Mouse (Mus musculus): Measurements from ENCODE around the gene Atp1a4. TPM values are rescaled to one million over a fixed set of nuclear protein-coding genes. Genes with fewer than 3 reads are reported as not detected.
A peak's percentile ranks its signal among the peaks of the same experiment; 100 is the strongest.
"Not testable (repeated sequence)": the region's sequence is repeated elsewhere in the genome, so short reads cannot be mapped to it uniquely, and the experiment has no call there.

The Atp1a4 gene
- polyA plus RNA-seq, 1 experiment from 2014 or later = not detected

DNA sequence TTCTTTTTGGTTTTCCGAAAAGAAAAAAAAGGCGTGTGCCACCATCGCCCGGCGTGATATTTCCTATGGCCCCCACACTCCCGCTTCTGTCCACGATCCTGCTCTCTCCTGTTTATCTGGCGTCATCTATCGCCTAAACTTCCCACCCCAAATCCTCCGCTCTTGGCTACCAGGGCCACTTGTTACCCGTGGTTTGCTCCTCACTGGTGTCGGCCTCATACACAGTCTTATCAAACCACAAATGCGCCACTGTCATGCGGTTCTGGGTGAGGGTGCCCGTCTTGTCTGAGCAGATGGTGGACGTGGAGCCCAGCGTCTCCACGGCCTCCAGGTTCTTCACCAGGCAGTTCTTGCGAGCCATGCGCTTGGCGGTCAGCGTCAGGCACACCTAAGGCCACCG, 13.6 kb downstream of the Atp1a4 start:
- not testable (repeated sequence) for H3K4me3 ChIP-seq (ENCODE audit: low read depth, low read length); H3K9me3 ChIP-seq (ENCODE audit: control insufficient read depth, low read length); H3K9ac ChIP-seq (ENCODE audit: low read length); H3K36me3 ChIP-seq (ENCODE audit: control insufficient read depth, insufficient read depth, low read length); ATAC-seq (replicated peaks; ENCODE audit: low FRiP score, low TSS enrichment, low read depth); DNase-seq (ENCODE audit: low spot score); H3K4me1 ChIP-seq (replicated peaks; ENCODE audit: control insufficient read depth, insufficient read depth, low read length); H3K27ac ChIP-seq (ENCODE audit: low read depth)
- Histone ChIP-seq H3K27me3 (replicated peaks; ENCODE audit: control insufficient read depth, insufficient read depth, low read length) (peaks cover 26% of the 10 kb centered on the region), H3K4me2 (ENCODE audit: low read length) (peak overlapping the region; percentile 15; the same call in 1 of the 2 replicates)
- 37% methylated on average over 23 of the region's 23 CpGs for WGBS

DNA sequence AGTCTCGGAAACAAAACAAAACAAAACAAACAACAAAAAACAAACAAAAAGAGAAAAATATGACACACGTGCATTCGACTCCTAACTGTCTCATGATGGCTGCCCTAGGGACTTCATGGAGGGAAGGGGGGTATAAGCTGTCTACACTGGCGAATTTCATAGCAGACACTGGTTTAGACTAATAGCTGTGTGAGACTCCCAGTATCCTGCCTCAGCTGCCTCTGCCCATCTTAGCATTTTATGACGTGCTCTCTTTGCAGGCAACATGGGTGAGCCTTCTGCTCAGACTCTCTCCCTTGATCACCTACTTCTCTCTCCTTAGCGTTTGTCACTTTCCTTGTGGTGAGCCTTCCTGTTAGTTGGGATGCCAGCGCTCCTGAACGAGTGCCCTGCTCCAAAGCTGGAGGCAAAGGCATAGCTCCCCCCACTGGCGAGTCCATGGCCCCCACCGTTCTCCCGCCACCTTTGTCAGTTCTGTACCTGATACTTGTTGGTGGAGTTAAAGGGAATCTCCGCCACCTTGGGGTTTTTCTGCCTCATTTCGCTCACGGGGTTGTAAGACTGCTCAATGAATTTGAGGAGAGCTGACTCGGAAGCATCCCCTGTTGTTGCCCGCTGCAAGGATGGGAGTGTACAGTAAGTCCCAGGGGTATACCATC, 14.5 kb downstream of the Atp1a4 start:
- Histone ChIP-seq H3K4me1 (replicated peaks; ENCODE audit: control insufficient read depth, insufficient read depth, low read length) (no peaks in the 10 kb centered on the region), H3K9me3 (ENCODE audit: control insufficient read depth, low read length) (no peaks in the 10 kb centered on the region), H3K27ac (ENCODE audit: low read depth) (no peak overlapping the region), H3K9ac (ENCODE audit: low read length) (no peak overlapping the region), H3K36me3 (ENCODE audit: control insufficient read depth, insufficient read depth, low read length) (no peaks in the 10 kb centered on the region), H3K4me3 (ENCODE audit: low read depth, low read length) (no peak overlapping the region), H3K4me2 (ENCODE audit: low read length) (no peak overlapping the region), H3K27me3 (replicated peaks; ENCODE audit: control insufficient read depth, insufficient read depth, low read length) (peaks cover 26% of the 10 kb centered on the region)
- 28% methylated on average over 16 of the region's 16 CpGs for WGBS
- ATAC-seq (replicated peaks; ENCODE audit: low FRiP score, low TSS enrichment, low read depth) (no peak), DNase-seq (ENCODE audit: low spot score) (no peak)

DNA sequence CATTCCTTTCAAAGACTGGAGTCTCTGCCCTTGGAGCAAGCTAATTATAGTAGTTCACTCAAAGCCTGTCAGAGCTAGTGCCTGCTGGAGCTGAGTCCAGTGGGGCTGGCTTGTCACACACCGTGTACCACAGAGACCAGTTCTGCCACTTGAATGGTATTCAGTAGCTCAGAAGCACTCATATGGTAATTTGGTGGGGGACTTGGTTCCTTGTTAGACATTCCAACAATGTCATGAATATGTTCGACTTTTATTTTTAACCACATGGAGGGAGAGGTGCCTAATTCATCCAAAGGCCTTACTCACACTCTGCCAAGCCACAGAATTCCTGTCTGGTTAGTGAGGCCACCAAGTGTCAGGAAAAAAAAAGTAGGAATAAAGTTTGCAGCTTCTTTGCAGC, 15.8 kb downstream of the Atp1a4 start:
- H3K9ac ChIP-seq (ENCODE audit: low read length) = no peak overlapping the region
- no peak for ATAC-seq (replicated peaks; ENCODE audit: low FRiP score, low TSS enrichment, low read depth)
- WGBS = 68% methylated on average over 2 of the region's 2 CpGs
- no peak overlapping the region for H3K27ac ChIP-seq (ENCODE audit: low read depth)
- no peak overlapping the region for H3K4me3 ChIP-seq (ENCODE audit: low read depth, low read length)
- H3K27me3 ChIP-seq (replicated peaks; ENCODE audit: control insufficient read depth, insufficient read depth, low read length) = peaks cover 26% of the 10 kb centered on the region
- H3K36me3 ChIP-seq (ENCODE audit: control insufficient read depth, insufficient read depth, low read length) = no peaks in the 10 kb centered on the region
- no peaks in the 10 kb centered on the region for H3K4me1 ChIP-seq (replicated peaks; ENCODE audit: control insufficient read depth, insufficient read depth, low read length)
- no peak for DNase-seq (ENCODE audit: low spot score)
- no peak overlapping the region for H3K4me2 ChIP-seq (ENCODE audit: low read length)
- H3K9me3 ChIP-seq (ENCODE audit: control insufficient read depth, low read length) = no peaks in the 10 kb centered on the region

DNA sequence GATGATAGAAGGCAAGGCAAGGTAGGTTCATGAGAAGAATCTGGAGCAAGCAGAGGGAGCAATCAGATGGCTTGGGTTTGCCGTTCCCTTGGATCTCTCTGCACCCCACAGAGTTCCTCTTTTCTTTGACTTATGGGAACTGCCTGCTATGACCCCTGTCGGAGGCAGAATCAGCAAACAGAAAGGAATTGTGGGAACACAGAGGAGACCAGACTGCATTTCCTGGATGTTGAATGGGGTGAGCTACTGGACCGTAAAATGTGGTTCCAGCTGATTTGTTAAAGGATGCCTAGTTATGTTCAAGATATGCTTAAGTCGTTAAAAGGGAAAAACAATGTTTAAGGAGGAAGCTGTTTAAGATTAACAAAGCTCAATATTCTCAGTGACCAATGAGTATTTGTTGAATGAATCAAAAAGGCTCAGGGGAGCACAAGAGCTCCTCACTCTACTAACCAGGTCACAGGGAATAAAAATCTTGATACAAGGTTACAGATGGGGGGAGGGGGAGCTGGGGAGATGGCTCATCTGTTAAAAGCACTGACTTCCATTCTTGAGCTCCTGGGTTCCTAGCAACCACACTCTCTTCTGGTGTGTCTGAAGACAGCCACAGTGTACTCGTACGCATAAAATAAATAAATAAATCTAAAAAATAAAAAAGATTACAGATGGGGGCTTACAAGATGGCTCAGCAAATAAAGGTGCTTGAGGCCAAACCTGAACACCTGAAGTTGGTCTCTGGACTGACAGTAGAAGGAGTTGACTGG, 17.1 kb downstream of the Atp1a4 start:
- no peaks in the 10 kb centered on the region for H3K9me3 ChIP-seq (ENCODE audit: control insufficient read depth, low read length)
- H3K4me3 ChIP-seq (ENCODE audit: low read depth, low read length) = no peak overlapping the region
- DNase-seq (ENCODE audit: low spot score) (no peak), ATAC-seq (replicated peaks; ENCODE audit: low FRiP score, low TSS enrichment, low read depth) (no peak)
- H3K36me3 ChIP-seq (ENCODE audit: control insufficient read depth, insufficient read depth, low read length) = no peaks in the 10 kb centered on the region
- 65% methylated on average over 6 of the region's 6 CpGs for WGBS
- no peak overlapping the region for H3K9ac ChIP-seq (ENCODE audit: low read length)
- peaks cover 26% of the 10 kb centered on the region for H3K27me3 ChIP-seq (replicated peaks; ENCODE audit: control insufficient read depth, insufficient read depth, low read length)
- H3K4me1 ChIP-seq (replicated peaks; ENCODE audit: control insufficient read depth, insufficient read depth, low read length) = no peaks in the 10 kb centered on the region
- H3K27ac ChIP-seq (ENCODE audit: low read depth) = no peak overlapping the region
- no peak overlapping the region for H3K4me2 ChIP-seq (ENCODE audit: low read length)

DNA sequence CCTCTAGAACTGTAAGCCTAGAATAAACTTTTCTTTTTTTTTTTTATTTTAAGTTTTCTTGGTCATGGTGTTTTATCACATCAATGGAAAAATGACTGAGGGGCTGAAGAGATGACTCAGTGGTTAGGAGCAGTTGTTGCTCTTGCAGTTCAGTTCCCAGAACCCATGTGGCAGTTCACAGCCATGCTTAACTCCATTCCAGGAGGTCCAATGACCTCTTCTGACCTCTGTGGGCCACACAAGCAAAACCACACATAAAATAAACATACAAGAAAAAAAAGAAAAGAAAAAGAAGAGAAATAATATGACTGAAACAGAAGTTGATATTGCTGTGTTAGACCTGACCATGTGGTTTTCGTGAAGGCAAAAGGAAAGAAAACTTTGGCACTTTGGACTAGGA, 29.0 kb downstream of the Atp1a4 start:
- Histone ChIP-seq H3K27me3 (replicated peaks; ENCODE audit: control insufficient read depth, insufficient read depth, low read length) (no peaks in the 10 kb centered on the region), H3K9me3 (ENCODE audit: control insufficient read depth, low read length) (no peaks in the 10 kb centered on the region), H3K27ac (ENCODE audit: low read depth) (no peak overlapping the region), H3K36me3 (ENCODE audit: control insufficient read depth, insufficient read depth, low read length) (no peaks in the 10 kb centered on the region), H3K4me1 (replicated peaks; ENCODE audit: control insufficient read depth, insufficient read depth, low read length) (no peaks in the 10 kb centered on the region), H3K9ac (ENCODE audit: low read length) (no peak overlapping the region), H3K4me2 (ENCODE audit: low read length) (no peak overlapping the region), H3K4me3 (ENCODE audit: low read depth, low read length) (no peak overlapping the region)
- WGBS = 77% methylated on average over 1 of the region's 1 CpGs
- DNase-seq (ENCODE audit: low spot score) (no peak), ATAC-seq (replicated peaks; ENCODE audit: low FRiP score, low TSS enrichment, low read depth) (no peak)

DNA sequence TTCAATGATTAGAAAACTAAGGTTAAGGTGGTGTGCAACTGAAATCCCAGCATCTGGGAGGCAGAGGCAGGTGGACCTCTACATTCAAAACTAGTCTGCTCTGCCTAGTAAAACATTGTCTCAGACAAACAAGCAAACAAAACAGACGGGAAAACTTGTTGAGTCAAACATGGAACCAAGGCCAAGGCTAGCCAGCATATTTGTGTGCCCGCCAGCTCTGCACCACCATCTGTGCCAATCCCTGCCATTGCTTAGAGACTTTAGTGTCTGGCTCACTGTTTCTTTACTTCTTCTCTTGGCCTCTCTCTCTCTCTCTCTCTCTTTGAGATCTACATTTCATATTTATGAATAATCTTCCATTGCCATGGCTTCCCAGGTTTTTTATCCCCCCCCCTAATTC, 30.0 kb downstream of the Atp1a4 start:
- Histone ChIP-seq H3K9ac (ENCODE audit: low read length) (no peak overlapping the region), H3K9me3 (ENCODE audit: control insufficient read depth, low read length) (no peaks in the 10 kb centered on the region), H3K4me1 (replicated peaks; ENCODE audit: control insufficient read depth, insufficient read depth, low read length) (no peaks in the 10 kb centered on the region), H3K4me2 (ENCODE audit: low read length) (no peak overlapping the region), H3K4me3 (ENCODE audit: low read depth, low read length) (no peak overlapping the region), H3K27me3 (replicated peaks; ENCODE audit: control insufficient read depth, insufficient read depth, low read length) (no peaks in the 10 kb centered on the region), H3K36me3 (ENCODE audit: control insufficient read depth, insufficient read depth, low read length) (no peaks in the 10 kb centered on the region), H3K27ac (ENCODE audit: low read depth) (no peak overlapping the region)
- DNase-seq (ENCODE audit: low spot score) = no peak
- no peak for ATAC-seq (replicated peaks; ENCODE audit: low FRiP score, low TSS enrichment, low read depth)
- WGBS = 88% methylated on average over 2 of the region's 2 CpGs

DNA sequence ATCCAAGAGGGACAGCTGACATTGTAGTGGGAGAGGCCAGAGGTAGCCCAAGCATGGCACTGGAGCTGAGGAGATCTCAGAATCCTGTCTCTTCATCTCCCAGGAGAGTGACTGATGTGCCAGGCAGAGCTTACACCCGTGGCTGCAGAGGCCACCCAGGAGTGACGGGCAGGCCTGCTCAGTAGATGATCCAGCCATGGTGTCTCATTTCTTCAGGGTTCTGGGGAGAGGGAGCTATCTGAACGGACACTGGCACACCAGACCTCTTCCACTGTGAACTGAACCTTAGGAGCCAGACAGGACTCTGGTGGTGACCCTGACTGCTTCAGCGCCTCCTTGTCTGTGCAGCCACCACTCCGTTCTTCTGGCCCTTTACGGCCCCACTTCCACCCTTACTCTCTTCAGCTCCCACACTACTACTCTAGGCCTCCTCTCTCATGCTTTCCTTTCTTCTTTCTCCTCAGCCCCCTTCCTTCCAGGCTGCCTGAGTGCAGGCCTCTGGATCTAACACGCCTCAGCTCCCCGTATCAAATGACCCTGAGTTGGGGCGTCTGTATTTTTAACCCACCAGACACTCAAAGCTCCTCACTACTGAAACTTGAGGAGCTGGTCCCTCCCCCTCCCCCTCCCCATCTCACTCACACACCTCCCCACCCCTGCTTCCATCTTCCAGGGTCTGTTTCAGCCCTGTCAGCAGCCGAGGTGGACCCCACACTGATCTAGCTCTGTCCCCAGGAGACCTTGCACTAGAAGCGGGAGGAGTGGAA, 36.7 kb downstream of the Atp1a4 start:
- Histone ChIP-seq H3K4me1 (replicated peaks; ENCODE audit: control insufficient read depth, insufficient read depth, low read length) (peaks cover 39% of the 10 kb centered on the region), H3K36me3 (ENCODE audit: control insufficient read depth, insufficient read depth, low read length) (no peaks in the 10 kb centered on the region), H3K4me2 (ENCODE audit: low read length) (no peak overlapping the region), H3K9ac (ENCODE audit: low read length) (no peak overlapping the region), H3K9me3 (ENCODE audit: control insufficient read depth, low read length) (no peaks in the 10 kb centered on the region), H3K4me3 (ENCODE audit: low read depth, low read length) (no peak overlapping the region), H3K27ac (ENCODE audit: low read depth) (peak overlapping the region; percentile 58), H3K27me3 (replicated peaks; ENCODE audit: control insufficient read depth, insufficient read depth, low read length) (no peaks in the 10 kb centered on the region)
- 44% methylated on average over 11 of the region's 11 CpGs for WGBS
- DNase-seq (ENCODE audit: low spot score) (no peak), ATAC-seq (replicated peaks; ENCODE audit: low FRiP score, low TSS enrichment, low read depth) (no peak)

DNA sequence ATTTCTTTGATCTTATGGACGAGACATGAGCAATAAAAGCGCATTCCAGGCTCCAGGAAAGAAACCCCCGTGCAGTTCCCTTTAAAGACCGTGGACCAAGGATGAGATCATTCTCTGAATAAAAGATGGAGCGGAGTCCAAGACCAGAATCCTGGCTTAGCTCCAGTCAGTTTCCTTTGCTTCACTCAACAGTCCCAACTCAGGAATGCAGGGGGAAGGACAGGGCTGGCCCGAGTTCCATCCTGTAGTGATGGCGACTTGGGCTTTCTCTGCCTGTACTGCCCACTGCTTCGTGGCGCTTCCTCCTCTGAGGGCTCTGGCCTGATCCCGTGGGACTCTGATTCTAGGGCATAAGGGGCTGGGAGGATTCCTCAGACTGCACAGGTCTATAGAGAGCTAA, 37.8 kb downstream of the Atp1a4 start:
- DNase-seq (ENCODE audit: low spot score) = peak; percentile 60
- no peak overlapping the region; the same call in 1 of the 2 replicates for H3K4me2 ChIP-seq (ENCODE audit: low read length)

More for the DNA sequence above, 37.8 kb downstream of the Atp1a4 start:
- Histone ChIP-seq H3K4me3 (ENCODE audit: low read depth, low read length) (no peak overlapping the region), H3K9me3 (ENCODE audit: control insufficient read depth, low read length) (no peaks in the 10 kb centered on the region), H3K27me3 (replicated peaks; ENCODE audit: control insufficient read depth, insufficient read depth, low read length) (no peaks in the 10 kb centered on the region), H3K36me3 (ENCODE audit: control insufficient read depth, insufficient read depth, low read length) (no peaks in the 10 kb centered on the region), H3K9ac (ENCODE audit: low read length) (no peak overlapping the region), H3K27ac (ENCODE audit: low read depth) (peak overlapping the region; percentile 58), H3K4me1 (replicated peaks; ENCODE audit: control insufficient read depth, insufficient read depth, low read length) (peaks cover 39% of the 10 kb centered on the region)
- 32% methylated on average over 10 of the region's 10 CpGs for WGBS
- ATAC-seq (replicated peaks; ENCODE audit: low FRiP score, low TSS enrichment, low read depth) = peak; percentile 42
